Mouse (Mus musculus) liver, embryonic 14.5 days (tissue): Measurements from ENCODE around the gene Armc12.

ENCODE experiments used
- CTCF ChIP-seq: IDR thresholded peaks from 2 replicates; pipeline ENCODE4 v1.5.1; 2016; ENCODE audit warnings: antibody characterized with exemption, low read depth, control low read depth
- EP300 ChIP-seq: IDR thresholded peaks from 2 replicates; pipeline ENCODE4 v1.6.1; 2016; ENCODE audit warnings: antibody characterized with exemption, low read depth

GRCm38 (mm10) chr17:28522623-28523354, 7.8 kb upstream of the Armc12 start:
- TF ChIP-seq CTCF (no peak), EP300 (no peak)
